Mouse (Mus musculus): Measurements from ENCODE around the gene Usp7.
"Not testable (repeated sequence)": the region's sequence is repeated elsewhere in the genome, so short reads cannot be mapped to it uniquely, and the experiment has no call there.

Usp7 gene

DNA sequence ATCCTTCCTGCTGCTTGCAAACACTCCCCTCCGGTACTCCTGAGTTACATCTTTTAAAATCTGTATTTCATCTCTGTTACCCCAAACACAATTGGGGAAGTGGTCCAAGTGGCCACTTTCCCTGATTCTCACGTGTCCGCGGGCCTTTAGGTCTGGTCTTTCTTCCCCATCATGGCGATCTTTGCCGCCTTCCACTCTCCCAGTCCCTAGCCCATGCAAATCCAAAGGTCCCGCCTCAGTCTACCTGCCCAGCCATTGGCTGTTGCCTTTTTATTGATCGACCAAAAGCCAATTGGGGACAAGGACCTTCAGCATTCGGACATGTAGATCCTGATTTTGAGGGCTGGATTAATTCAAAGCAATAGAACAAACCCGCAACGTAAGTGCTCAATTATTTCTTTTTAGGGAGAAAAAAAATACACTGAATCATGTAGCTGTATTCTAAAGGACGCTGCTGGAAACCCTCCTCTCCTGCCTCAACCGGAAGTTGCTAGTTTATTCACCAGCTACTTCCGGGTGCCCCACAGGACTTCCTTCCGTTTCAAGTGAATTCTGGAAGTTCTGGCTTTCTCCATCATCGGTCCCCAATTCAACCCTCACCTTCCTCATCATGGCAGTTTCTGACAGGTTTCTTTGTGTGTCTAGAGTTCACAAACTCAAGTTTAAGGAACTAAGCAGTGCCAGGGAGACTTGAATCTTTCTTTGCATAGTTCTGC, 8.8 kb downstream of the Usp7 start:
- no peak for DNase-seq (ENCODE audit: low read depth)

DNA sequence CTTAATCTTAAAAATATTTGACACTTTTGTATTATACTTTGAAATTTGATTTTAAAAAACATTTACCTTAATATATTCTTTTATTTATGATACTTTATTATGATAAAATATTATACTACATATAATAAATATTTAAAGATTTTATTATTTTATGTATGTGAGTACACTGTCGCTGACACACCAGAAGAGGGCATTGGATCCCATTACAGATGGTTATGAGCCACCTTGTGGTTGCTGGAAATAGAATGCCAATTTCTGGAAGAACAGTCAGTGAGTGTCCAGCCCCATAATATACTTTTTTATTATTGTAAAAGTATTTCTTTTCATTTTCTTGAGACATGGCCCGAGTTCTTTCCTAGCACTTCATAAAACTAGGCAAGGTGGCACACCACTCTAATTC, 10.4 kb downstream of the Usp7 start:
- no peak for DNase-seq (ENCODE audit: low read depth)

DNA sequence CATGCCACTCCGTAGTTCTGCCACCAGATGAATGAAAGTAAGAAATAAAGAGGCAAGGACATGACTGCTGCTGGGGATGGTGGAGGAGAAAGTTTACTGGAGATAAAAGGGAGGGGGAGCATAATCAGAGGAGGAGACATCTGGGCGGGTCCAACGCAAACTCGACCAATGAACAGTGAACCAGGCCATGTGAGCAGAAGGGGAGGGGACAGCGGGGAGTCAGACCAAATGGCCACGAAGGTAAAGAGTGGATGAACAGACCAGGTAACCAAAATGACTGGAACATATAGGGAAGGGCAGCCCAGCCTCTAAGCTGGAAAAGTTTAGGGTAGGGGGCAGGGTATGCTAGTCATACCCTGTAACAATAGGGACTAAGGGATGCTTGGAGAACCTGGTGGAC, 10.9 kb downstream of the Usp7 start:
- no peak for DNase-seq (ENCODE audit: low read depth)

DNA sequence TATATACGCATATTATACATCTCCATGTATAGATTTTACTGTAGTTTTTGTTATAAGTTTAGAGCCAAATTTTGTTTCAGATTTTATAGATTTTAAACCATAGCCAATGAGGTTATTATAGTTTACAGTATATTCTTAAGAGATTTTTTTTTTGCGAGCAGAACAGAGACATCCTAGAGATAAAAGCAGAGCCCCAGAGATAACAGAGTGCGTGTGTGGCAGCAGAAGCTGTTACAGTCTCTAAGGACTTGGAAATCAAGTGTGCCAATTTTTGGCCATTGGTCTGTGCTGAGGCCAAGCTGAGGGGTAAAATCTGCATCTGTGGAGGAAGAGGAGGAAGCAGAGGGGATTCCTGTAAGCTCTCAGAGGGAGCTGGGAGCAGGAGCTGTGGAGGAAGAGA, 11.9 kb downstream of the Usp7 start:
- no peak for DNase-seq (ENCODE audit: low read depth)

DNA sequence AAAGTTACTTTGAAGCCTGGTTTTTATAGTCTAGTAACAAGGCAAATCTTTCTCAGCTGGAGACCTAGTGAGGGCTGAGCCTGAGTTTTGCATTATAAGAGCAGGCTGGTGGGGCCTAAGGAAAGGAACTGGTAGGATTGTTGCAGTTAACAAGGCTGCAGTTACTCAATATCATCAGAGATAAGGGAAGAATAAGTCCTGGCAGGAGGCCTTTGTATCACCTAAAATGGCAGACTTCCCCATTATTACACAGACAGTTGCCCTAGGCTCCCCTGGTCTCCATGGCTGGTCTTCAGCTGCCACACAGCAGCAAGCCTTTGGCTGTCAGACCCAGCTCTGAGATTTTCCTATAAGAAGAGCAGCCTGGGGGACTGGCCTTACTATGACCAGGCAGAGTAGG, 13.4 kb downstream of the Usp7 start:
- DNase-seq (ENCODE audit: low read depth): no peak

DNA sequence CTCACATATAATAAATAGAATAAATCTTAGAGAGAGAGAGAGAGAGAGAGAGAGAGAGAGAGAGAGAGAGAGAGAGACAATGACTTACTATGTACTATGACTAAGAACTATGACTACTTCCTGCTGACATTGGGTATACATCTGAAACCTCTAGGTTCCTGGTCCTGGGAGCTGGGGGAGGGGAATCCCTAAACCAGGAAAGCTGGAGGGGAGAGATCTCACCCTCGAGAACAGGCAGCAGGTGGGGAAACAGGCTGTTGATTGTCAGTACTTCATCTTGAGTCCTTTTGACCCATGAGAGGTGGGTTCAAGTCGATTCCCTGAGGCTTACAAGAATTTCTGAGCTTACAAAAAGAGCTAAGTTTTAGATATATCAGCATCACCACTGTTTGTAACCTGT, 14.9 kb downstream of the Usp7 start:
- DNase-seq (ENCODE audit: low read depth): no peak

DNA sequence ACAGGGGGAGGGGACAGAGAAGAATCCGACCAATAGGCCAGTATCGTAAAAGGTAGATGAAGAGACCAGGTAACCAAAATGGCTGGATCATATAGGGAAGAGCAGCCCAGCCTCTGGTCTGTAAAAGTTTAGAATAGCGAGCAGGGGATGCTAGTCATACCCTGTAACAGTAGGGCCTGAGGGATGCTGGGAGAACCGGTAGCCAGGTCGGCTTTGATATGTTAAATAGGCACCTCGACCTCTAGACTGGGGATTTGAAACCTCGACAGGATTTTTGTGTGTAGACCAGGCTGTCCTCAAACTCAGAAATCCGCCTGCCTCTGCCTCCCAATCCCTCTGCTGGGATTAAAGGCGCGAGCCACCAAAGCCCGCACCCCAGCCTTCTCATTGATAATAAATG, 15.5 kb downstream of the Usp7 start:
- DNase-seq (ENCODE audit: low read depth): no peak

DNA sequence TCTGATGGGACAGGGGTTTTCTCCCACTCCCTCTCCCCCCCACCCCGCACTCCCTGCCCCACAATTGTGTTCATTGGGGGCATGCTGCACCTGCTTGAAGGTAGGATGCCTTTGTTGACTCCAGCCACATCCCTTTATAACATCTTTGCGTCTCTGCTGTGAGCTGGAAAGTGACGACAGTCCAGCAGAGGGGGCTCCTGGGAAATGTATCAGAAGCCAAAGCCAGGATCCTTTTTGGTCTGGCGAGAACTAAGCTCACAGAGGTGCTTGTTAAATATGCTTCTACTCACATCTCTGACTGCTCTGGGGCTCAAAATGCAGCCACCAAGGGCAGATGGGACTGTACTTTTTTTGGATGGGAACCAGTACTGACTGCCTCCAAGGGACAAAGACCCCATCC, 21.0 kb downstream of the Usp7 start:
- DNase-seq (ENCODE audit: low read depth): no peak

DNA sequence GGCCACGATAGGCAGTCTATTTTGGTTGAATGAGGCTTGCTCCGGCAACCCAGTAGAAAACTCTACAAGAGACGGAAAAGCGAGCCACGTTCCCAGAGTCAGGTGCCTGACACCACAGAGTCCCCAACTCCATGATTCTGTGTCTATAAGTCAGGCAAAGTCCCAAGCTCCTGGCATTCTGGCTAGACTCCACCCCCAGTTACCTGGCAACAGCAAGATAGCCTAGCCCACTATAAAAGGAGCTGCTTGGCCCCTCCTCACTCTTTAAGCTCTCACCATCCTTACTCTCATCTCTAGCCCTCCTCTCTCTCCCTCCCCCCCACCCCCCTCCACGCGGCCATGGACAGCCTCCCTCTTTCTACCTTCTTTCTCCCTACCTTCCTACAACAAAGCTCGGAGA, 21.8 kb downstream of the Usp7 start:
- not testable (repeated sequence) for DNase-seq (ENCODE audit: low read depth)

DNA sequence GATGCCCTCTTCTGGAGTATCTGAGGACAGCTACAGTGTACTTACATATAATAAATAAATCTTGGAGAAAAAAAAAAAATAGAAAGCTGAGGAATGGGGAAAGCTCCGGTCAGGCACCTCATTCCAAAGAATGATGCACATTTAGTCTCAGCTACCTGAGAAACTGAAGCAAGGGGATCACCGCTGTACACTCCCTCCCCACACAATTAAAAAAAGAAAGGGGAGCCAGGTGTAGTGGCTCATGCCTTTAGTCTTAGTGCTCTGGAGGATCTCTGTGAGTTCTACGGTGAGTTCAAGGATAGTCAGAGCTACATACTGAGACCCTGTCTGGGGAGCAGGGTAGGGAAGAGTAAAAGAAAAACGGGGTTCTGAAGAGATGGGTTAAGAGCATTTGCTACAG, 22.6 kb downstream of the Usp7 start:
- DNase-seq (ENCODE audit: low read depth): no peak

DNA sequence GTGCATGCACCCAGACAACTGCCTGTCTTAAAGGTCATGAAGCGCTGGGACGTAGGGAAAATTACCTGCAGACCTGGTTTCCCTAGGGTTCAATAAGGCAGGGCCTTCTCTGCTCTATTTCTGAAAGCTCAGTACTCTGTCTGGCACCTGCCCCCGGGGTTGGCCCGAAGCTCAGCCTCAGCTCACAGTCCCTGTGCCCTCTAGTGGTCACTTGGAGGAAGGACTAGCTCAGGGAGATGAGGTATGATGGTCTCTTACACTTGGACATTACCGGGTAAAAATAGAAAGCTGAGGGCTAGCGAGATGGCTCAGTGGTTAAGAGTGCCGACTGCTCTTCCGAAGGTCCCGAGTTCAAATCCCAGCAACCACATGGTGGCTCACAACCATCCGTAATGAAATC, 23.0 kb downstream of the Usp7 start:
- DNase-seq (ENCODE audit: low read depth): peak; percentile 40

DNA sequence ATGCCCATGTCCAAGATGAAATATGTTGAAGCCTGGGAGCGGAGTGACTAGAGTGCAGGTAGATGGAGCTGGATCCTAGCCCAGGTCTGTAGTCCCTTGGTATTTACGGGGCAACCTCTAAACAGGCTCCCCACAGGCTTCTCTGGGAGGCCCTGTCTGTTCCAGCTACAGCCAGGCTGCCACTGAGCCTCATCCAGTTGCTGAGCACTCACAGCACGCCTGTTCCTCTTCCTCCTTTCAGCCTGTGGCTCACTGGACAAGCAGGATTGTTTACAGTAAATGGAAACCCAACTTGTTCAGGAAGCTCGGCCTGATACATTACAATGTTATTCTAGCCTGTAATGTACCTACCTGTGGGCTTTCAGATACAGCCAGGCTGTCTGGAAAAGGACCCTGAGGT, 23.5 kb downstream of the Usp7 start:
- no peak for DNase-seq (ENCODE audit: low read depth)

DNA sequence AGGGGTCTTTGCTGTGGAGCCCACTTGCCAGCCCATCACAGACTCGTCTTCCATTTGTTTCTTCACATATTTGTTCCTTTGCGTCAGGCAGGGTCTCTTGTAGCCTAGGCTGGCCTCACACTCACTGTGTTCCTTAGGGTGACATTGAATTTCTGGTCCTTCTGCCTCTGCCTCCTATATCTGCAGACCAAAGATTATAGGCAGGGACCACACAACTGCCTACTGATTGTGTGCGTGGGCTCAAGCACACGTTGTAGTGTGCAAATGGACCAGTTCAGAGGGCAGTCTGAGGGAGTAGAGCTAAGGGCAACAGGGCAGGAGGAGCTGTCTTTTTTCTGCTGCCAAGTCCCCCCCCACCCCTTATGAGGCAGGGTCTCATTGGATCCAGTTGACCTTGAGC, 24.0 kb downstream of the Usp7 start:
- DNase-seq (ENCODE audit: low read depth): no peak

DNA sequence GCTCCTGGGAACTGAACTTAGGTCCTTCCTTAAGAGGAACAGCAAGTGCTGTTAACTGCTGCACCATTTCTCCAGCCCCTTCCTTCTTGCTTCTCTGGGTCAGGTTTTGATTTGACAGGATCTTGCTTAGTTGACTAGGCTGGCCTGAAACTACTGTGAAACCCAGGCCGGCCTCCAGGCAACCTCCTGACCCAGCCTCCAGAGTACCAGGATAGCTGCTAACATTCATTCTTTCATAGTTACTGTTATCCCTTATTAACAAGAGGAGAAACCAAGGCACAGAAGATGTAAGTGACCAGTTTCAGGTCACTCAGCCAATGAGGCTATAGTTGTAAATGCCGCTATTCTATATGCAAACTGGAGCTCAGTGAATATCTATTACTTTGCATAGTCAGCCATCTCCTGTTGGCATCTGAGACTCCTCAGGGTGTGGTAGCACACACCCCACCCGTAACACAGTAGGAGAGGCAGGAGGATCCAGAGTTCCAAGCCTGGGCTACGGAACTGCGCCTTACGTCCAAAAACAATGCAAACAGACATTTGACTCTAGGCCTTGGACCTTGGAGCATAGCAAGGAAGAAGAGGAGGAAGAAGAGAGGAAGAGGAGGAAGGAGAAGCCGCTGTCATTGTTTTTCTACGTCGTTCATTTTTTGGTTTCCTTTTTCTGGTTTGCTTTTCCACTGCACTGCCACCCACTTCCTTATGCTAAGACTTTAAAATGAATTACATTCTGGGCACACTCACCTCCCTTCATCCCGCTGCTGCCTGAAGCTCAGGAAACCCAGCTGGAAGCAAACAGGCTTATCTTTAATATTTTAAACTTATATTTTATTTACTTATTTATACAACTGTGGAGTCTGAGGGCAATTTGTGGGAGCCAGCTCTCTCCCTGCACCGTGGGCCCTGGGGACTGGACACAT, 24.7 kb downstream of the Usp7 start:
- DNase-seq (ENCODE audit: low read depth): no peak

DNA sequence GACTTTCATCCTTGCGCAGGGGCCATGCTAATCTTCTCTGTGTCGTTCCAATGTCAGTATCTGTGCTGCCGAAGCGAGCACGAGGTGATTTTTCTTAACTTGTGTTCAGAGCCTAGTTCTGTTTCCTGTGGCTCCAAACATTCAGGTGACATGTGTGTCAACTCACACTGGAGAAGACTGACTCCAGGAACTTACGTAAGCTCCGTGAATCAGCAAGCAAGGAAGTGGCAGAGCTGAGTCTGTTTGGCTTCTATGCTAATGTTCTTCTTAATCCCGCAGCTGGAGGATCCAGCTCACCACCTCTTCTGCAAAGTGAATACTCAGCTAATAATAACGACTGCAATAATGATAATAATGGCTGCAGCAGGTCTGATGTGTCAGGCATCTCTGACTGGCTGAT, 25.9 kb downstream of the Usp7 start:
- no peak for DNase-seq (ENCODE audit: low read depth)

DNA sequence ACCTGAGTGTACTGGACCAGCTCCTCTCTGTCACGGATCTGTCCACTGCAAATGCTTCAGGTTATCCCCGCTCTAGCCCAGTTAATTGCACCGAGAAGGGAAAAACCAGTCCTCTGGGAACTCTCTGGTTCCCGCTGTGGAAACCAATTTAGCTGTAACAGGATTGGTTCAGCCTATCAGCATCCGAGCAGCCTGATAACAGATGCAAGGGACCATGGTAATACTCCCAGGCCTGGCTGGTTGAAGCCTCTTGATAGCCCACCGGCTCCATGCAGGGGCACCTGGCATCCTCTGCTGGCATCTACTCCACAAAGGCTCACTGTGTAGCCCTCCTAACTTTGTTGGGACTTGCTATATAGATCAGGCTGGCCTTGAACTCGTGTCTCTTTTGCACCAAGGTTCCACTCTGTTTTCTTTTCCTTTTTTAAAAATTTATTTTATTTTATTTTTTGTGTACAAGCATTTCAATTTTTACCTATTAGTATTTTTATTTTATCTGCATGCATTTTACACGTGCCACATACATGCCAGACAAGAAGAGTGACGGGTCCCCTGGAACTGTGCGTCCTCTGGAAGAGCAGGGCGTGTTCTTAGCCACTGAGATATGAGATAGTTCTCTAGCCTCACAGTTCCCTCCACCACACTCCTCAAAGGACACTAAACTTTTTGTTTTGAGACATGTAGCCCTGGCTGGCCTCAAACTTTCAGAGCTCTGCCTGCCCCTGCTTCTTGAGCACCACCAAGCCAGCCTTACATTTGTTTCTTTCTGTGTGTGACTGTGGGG, 27.8 kb downstream of the Usp7 start:
- DNase-seq (ENCODE audit: low read depth): no peak

DNA sequence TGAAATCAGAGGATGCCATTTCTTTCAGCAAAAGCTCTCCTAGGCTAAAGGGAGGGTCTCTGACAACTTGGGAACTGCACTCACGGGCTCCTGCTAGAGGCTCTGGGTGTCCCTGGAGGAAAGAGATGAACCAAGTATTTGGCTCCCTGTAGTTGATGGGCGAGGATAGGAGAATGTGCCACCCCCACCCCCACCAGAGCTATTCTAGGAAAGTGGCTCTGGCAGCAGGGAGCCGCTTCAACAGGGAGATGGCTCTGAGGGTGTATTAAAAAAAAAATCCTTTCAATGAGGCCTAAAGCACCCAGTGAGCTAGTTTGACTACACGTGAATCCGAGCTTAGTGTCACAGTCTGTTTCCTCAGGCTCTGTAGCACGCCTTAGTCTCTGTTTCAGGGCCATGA, 29.1 kb downstream of the Usp7 start:
- DNase-seq (ENCODE audit: low read depth): no peak

DNA sequence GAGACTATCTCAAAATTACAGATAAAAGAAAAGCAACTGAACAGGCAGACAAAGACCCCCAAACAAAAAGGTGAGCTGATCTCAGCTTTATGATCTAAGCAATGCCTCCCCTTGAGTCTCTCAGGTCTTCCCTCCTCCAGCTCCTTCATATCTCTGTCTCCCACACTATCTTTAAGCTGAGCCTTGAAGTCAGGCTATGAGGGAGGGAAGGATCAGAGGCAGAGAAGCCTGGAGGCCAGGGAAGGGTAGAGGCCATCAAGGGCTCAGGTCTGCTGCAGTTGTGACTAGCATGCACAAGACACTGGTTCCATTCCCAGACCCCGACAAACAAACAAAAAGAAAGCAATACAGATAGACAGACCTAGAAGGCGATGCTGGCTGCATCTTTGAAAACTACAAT, 30.2 kb downstream of the Usp7 start:
- no peak for DNase-seq (ENCODE audit: low read depth)

DNA sequence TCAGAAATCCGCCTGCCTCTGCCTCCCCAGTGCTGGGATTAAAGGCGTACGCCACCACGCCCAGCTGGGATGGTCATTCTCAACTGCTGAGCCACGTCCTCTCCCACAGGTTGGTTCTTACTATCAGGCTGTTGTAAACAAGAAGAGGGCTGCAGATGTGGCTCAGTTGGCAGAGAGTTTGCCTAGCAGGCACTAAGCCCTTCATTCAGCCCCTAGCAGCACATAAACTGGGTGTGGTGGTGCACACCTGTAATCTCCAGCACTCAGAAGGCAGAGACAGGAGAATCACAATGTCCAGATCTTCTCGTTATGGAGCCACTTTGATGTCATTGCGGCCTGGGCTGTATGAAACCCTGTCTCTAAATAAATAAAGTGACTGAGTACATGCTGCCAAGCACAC, 31.1 kb downstream of the Usp7 start:
- DNase-seq (ENCODE audit: low read depth): no peak

DNA sequence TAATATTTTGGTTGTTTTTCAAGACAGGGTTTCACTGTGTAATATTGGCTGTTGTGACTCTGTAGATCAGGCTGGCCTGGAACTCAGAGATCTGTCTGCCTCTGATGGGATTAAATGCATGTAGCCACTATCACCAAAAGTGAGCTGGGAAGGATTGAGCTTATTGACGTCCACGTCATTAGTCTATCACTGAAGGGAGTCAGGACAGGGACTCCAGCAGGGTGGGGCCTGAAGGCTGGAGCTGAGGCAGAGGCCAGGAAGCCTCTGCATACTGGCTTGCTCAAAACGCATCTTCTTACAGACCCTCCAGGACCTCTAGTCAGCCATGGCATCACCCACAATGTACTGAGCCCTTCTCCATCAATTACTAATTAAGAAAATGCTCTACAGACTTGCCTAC, 33.1 kb downstream of the Usp7 start:
- DNase-seq (ENCODE audit: low read depth): no peak

DNA sequence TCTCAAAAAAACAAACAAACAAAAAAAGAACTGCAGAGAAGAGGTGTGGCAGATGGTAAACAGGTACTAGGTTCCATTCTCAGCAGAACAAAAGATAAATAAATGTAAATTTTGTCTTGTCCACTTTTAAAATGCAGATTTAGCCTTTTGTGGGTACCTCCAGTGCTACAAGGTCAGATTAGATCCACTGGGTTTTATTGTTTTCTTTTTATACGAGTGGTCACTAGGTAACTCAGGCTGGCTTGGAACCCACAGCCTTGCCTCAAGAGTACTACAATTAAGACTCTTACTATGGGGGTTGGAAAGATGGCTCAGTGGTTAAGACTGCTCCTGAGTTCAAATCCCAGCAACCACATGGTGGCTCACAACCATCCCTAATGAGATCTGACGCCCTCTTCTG, 33.9 kb downstream of the Usp7 start:
- DNase-seq (ENCODE audit: low read depth): no peak

DNA sequence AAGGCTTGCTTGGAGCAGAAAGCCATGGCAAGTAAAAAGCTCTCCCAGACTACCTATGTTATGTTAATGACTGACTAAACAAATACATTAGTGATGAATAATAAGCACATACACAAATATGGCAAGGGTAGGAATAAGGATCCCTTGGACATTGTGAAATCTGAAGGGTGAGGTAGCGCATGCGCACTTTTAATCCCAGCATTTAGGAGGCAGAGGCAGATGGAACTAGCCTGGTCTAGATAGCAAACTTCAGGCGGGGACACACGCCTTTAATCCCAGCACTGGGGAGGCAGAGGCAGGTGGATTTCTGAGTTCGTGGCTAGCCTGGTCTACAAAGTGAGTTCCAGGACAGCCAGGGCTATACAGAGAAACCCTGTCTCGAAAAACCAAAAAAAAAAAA, 34.5 kb downstream of the Usp7 start:
- not testable (repeated sequence) for DNase-seq (ENCODE audit: low read depth)

DNA sequence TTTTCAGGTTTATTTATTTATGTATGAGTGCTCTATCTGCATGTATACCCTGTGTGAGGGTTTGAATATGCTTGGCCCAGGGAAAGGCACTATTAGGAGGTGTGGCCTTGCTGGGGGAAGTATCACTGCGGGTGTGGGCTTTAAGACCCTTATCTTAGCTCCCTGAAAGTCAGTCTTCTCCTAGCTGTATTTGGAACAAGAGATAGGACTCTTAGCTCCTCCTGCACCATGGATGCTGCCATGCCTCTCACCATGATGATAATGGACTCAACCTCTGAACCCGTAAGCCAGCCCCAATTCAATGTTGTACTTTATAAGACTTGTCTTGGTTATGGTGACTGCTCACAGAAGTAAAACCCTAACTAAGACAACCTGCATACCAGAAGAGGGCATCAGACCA, 39.8 kb downstream of the Usp7 start:
- no peak for DNase-seq (ENCODE audit: low read depth)
